Mouse (Mus musculus) hindbrain, embryonic 14.5 days (tissue): Measurements from ENCODE around the gene Scimp. TPM values are rescaled to one million over a fixed set of nuclear protein-coding genes. Genes with fewer than 3 reads are reported as not detected.

Source experiments
- ATAC-seq: fragments of 200-750 bp; cut with Nextera tagmentation; 2 replicates; pipeline ENCODE4 v1.8.0; 2017; ENCODE audit warnings: moderate number of reproducible peaks, mild to moderate bottlenecking, moderate TSS enrichment, moderate library complexity; ENCODE audit not compliant: low FRiP score
- DNase-seq: peaks from one replicate; pipeline ENCODE4 v3.0.0-alpha.2; 2015; ENCODE audit warnings: low spot score
- H3K27ac ChIP-seq: fragments of 300-500 bp; sonication (generic); 2 replicates; pipeline ENCODE4 v1.5.1; 2014; ENCODE audit warnings: mild to moderate bottlenecking, moderate library complexity
- H3K27me3 ChIP-seq: fragments of 300-500 bp; sonication (generic); 2 replicates; pipeline ENCODE4 v1.6.1; 2014; ENCODE audit warnings: mild to moderate bottlenecking, low read length, mixed read lengths; ENCODE audit not compliant: control insufficient read depth, insufficient read depth
- H3K36me3 ChIP-seq: fragments of 300-500 bp; sonication (generic); replicated peaks from 2 replicates; pipeline ENCODE4 v1.6.1; 2014; ENCODE audit not compliant: control insufficient read depth, insufficient read depth
- H3K4me1 ChIP-seq: fragments of 300-500 bp; sonication (generic); replicated peaks from 2 replicates; pipeline ENCODE4 v1.6.1; 2014; ENCODE audit warnings: antibody characterized with exemption, low read length, mixed read lengths; ENCODE audit not compliant: control insufficient read depth, insufficient read depth
- H3K4me2 ChIP-seq: fragments of 300-500 bp; sonication (generic); replicated peaks from 2 replicates; pipeline ENCODE4 v1.6.1; 2014; ENCODE audit warnings: mild to moderate bottlenecking, moderate library complexity
- H3K4me3 ChIP-seq: fragments of 300-500 bp; sonication (generic); replicated peaks from 2 replicates; pipeline ENCODE4 v1.5.1; 2014; ENCODE audit warnings: mild to moderate bottlenecking, low read length
- H3K9ac ChIP-seq: fragments of 300-500 bp; sonication (generic); 2 replicates; pipeline ENCODE4 v1.6.1; 2014
- H3K9me3 ChIP-seq: fragments of 300-500 bp; sonication (generic); 2 replicates; pipeline ENCODE4 v1.6.1; 2016; ENCODE audit warnings: low read length; ENCODE audit not compliant: control insufficient read depth
- WGBS: fragments of 180-500 bp; shearing (Covaris S2); extraction: QIAGEN DNeasy Blood & Tissue Kit; methylation state at CpG from one replicate; pipeline ENCODE4 v1.1.7; 2014; 5-methylcytosine and 5-hydroxymethylcytosine counted together
- microRNA-seq: library from miRNA; unstranded; fragments of <30 nt; microRNA quantifications from one replicate; pipeline ENCODE4, GENCODE M21; 2016
- polyA plus RNA-seq: library from polyadenylated mRNA; unstranded; fragments of >200 nt; fragmentation: Nextera tagmentation; extraction: Ambion mirVana; gene quantifications from 2 replicates; pipeline ENCODE4 v1.2.1, GENCODE M21; 2014

Scimp gene
- polyA plus RNA-seq, 1 experiment from 2014 or later, result not detected

- no peak for ATAC-seq
- Histone ChIP-seq H3K9ac (no peak overlapping the region), H3K4me2 (no peak overlapping the region), H3K9me3 (no peaks in the 10 kb centered on the region), H3K4me1 (no peaks in the 10 kb centered on the region), H3K4me3 (no peak overlapping the region), H3K36me3 (no peaks in the 10 kb centered on the region), H3K27me3 (no peaks in the 10 kb centered on the region), H3K27ac (no peak overlapping the region)
- 73% methylated on average over 12 of the region's 12 CpGs for WGBS
- DNase-seq, result no peak
Measured at GRCm38 (mm10) chr11:70742581-70743459, 69.6 kb downstream of the Scimp start.

- ATAC-seq (no peak), DNase-seq (no peak)
- no peak overlapping the region for H3K4me2 ChIP-seq
- 85% methylated on average over 7 of the region's 7 CpGs for WGBS
- H3K9me3 ChIP-seq, result no peaks in the 10 kb centered on the region
- no peak overlapping the region for H3K27ac ChIP-seq
- no peak overlapping the region for H3K4me3 ChIP-seq
- H3K4me1 ChIP-seq, result no peaks in the 10 kb centered on the region
- H3K27me3 ChIP-seq, result no peaks in the 10 kb centered on the region
- no peak overlapping the region for H3K9ac ChIP-seq
- H3K36me3 ChIP-seq, result no peaks in the 10 kb centered on the region
Measured at GRCm38 (mm10) chr11:70742117-70742516, 70.3 kb downstream of the Scimp start.

- H3K27me3 ChIP-seq, result no peaks in the 10 kb centered on the region
- 88% methylated on average over 3 of the region's 3 CpGs for WGBS
- no peaks in the 10 kb centered on the region for H3K4me1 ChIP-seq
- DNase-seq, result no peak
- no peaks in the 10 kb centered on the region for H3K9me3 ChIP-seq
- H3K9ac ChIP-seq, result no peak overlapping the region
- no peaks in the 10 kb centered on the region for H3K36me3 ChIP-seq
- no peak overlapping the region for H3K4me3 ChIP-seq
- H3K27ac ChIP-seq, result no peak overlapping the region
- H3K4me2 ChIP-seq, result no peak overlapping the region
- ATAC-seq, result no peak
Measured at GRCm38 (mm10) chr11:70741603-70742002, 70.8 kb downstream of the Scimp start.

Small RNAs within 50 kb of the gene (microRNA-seq; reads per million reads assigned to microRNA genes)
- not detected for gene Gm22760

Other genes with a start within 250 kb of the Scimp start
- 19.5 and 21.5 TPM in 2 replicates for gene Mink1, start 249.7 kb downstream of the Scimp start, polyA plus RNA-seq
- gene 4930544D05Rik, start 196.7 kb downstream of the Scimp start, polyA plus RNA-seq, result not detected in 2 replicates
- gene Chrne, start 193.4 kb downstream of the Scimp start, polyA plus RNA-seq, result not detected in 2 replicates
- 0.29 and 0.43 TPM in 2 replicates for gene Gp1ba, start 173.5 kb downstream of the Scimp start, polyA plus RNA-seq
- 90.6 and 93.4 TPM in 2 replicates for gene Rnf167, start 165.4 kb downstream of the Scimp start, polyA plus RNA-seq
- 158 TPM in 2 replicates for gene Slc25a11, start 165.1 kb downstream of the Scimp start, polyA plus RNA-seq
- gene Pfn1, start 157.9 kb downstream of the Scimp start, polyA plus RNA-seq, result 662 and 703 TPM in 2 replicates
- 6.4 and 7.8 TPM in 2 replicates for gene Eno3, start 155.4 kb downstream of the Scimp start, polyA plus RNA-seq
- 94.8 and 115 TPM in 2 replicates for gene Spag7, start 143.2 kb downstream of the Scimp start, polyA plus RNA-seq
- 24.2 and 26.1 TPM in 2 replicates for gene Camta2, start 124.5 kb downstream of the Scimp start, polyA plus RNA-seq
- gene Inca1, start 112.4 kb downstream of the Scimp start, polyA plus RNA-seq, result 1.4 and 1.9 TPM in 2 replicates
- gene Kif1c, start 112.0 kb downstream of the Scimp start, polyA plus RNA-seq, result 4.9 and 6.8 TPM in 2 replicates
- gene Zfp3, start 48.4 kb downstream of the Scimp start, polyA plus RNA-seq, result 16.9 and 18.1 TPM in 2 replicates
- 77.5 and 86.4 TPM in 2 replicates for gene Rabep1, start 32.2 kb upstream of the Scimp start, polyA plus RNA-seq
- gene Nup88, start 157.4 kb upstream of the Scimp start, polyA plus RNA-seq, result 117 and 119 TPM in 2 replicates
- gene Rpain, start 157.6 kb upstream of the Scimp start, polyA plus RNA-seq, result 65.7 and 67.8 TPM in 2 replicates
- gene C1qbp, start 170.4 kb upstream of the Scimp start, polyA plus RNA-seq, result 171 and 174 TPM in 2 replicates
- 15.7 and 16.5 TPM in 2 replicates for gene Dhx33, start 191.9 kb upstream of the Scimp start, polyA plus RNA-seq
- 24.3 and 31.6 TPM in 2 replicates for gene Mis12, start 207.0 kb upstream of the Scimp start, polyA plus RNA-seq
- 30.2 and 37.1 TPM in 2 replicates for gene Derl2, start 207.3 kb upstream of the Scimp start, polyA plus RNA-seq
- 298 and 315 TPM in 2 replicates for gene 6330403K07Rik, start 220.9 kb upstream of the Scimp start, polyA plus RNA-seq